Mouse (Mus musculus) small intestine, adult 2 months (tissue): ENCODE data around the gene Apbb2.

Experiments used
- CTCF ChIP-seq: fragments of 200-500 bp; IDR thresholded peaks from 2 replicates; pipeline ENCODE4 v1.5.1; 2012; ENCODE audit warnings: low read depth, mild to moderate bottlenecking, control low read depth, inconsistent platforms, low read length, moderate library complexity, mixed read lengths; ENCODE audit not compliant: insufficient replicate concordance, insufficient read length; ENCODE audit errors: extremely low read depth
- POLR2A ChIP-seq: fragments of 200-500 bp; IDR thresholded peaks from 2 replicates; pipeline ENCODE4 v1.6.1; 2012; ENCODE audit warnings: low read depth, mild to moderate bottlenecking, control low read depth, inconsistent platforms, low read length, moderate library complexity

GRCm38 (mm10) chr5:66384806-66385446 is 233.7 kb downstream of the Apbb2 start:
- TF ChIP-seq POLR2A (no peak), CTCF (no peak)
